Mouse (Mus musculus): ENCODE measurements around the gene Fgfr2.

The Fgfr2 gene

DNA sequence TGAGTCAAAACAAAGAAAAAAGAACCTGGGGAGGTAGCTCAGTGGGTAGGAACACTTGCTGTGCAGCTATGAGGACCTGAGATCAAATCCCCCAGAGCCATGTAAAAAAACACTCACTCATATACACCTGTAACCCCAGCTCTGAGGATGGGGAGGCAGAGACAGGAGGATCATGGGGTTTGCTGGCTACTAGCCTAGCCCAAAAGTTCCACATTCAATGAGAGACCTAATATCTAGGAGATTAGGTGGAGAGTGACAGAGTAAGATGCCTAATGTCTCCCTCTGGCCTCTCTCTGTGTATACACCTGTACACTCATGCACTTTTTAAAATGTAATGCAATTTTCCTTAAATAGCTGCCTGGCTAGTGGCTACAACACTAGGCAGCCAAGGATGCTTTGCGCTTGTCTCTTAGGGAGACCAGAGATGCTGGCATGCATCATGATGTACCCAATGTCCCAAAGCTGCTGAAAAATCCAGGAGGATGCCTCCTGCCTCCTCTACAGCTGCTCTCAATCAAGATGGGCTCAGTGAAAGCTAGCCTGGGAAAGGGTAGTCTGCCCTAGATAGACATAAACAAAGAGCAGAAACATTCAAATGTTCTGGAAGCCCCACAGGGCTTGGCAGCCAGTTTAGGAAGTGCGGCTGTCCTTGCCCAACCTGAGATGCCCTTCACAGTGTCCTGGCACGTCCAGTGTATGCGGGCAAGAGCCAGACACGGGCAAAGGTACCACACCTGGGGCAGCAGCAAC, 231.4 kb downstream of the Fgfr2 start:
- DNase-seq (ENCODE audit: low read depth in 2 of 2, low spot score in 2 of 2): no peak

DNA sequence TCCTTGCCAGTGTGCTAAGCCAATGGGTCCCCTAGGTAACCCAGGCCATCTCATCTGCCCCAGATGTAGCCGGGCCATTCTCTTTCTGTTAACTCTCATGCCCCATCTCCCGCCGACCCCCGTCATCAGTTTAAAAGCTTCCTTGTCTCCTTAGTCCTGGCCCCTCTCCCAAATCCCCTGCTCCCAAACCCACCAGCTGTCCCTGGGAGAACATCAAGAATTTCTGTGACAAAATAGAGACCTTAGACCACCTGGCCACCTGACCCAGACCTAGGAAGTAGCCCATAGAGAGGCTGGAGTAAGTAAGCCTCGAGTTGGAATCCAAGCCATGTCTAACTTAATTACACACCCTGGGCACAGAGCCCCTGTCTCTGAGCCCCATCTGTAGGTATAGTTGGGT, 232.9 kb downstream of the Fgfr2 start:
- no peak for DNase-seq (ENCODE audit: low read depth in 2 of 2, low spot score in 2 of 2)

DNA sequence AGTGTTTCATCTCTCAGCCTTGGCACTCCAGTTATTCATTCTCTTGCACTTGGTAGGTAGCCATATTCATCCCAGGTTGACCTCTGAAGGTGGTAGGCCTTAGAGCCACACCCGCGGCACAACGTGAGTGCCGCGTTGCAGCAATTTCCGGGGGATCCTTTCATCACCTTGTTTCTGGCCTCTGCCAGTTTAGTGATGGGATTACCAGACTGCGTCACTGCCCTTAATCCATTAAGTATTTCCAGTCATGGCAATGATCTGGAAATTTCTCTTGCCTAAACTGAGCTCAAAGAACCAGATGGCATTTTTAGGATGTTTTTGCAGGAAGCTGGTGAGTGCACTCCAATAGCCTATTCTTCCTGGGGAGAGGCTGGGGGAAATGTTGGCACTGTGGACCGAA, 233.5 kb downstream of the Fgfr2 start:
- DNase-seq (ENCODE audit: low read depth in 2 of 2, low spot score in 2 of 2): no peak

DNA sequence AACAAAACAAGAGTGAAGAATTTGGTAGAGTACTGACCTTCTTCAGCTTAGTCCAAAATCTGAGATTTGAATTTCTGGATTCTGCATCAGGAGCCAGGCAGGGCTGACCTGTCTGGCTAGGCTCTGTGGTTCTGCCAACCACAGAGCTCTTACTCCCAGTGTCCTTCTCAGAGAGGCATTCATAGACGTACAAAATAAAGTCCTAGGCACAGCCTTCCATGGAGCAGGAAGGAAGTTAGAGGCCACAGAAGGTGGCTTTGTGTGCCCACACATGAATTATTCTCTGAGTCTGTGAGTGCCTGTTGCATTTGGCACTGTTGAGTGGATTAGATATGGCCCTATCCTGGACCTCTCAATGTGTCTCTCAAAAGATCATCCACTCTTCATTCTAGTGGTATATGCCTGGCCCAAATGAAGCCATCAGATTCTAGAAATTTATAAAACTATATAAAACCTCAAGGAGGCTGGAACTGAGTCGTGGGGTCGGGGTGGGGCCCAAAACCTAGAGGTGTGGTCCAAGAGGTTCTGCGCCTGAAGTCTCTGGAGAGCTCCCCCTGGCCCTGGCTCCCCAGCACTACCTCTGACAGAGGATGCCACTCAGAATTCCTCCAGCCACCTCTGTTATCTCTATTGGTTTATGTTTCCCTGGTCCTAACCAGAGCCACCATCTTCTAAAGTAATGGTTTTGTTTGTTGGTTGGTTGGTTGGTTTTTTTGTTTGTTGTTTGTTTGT, 234.5 kb downstream of the Fgfr2 start:
- DNase-seq (ENCODE audit: low read depth in 2 of 2, low spot score in 2 of 2): no peak

DNA sequence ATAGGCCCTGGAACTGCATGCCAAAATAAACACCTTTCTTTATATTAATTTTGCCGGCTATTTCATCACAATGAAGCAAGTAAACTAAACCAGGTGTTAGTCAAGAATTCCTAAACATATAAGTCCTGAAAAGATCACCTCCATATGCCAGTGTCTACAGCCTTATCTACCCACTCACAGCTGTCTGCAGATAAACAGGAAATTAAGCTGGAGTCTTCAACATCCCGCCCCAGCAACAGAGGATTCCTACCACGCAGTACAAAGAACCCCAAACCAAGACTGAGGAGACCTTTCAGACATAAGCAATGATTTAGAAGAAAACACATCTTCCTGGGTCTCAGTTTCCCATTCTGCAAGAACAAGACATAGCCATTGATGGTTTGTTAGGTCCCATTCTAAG, 235.1 kb downstream of the Fgfr2 start:
- no peak for DNase-seq (ENCODE audit: low read depth in 2 of 2, low spot score in 2 of 2)

DNA sequence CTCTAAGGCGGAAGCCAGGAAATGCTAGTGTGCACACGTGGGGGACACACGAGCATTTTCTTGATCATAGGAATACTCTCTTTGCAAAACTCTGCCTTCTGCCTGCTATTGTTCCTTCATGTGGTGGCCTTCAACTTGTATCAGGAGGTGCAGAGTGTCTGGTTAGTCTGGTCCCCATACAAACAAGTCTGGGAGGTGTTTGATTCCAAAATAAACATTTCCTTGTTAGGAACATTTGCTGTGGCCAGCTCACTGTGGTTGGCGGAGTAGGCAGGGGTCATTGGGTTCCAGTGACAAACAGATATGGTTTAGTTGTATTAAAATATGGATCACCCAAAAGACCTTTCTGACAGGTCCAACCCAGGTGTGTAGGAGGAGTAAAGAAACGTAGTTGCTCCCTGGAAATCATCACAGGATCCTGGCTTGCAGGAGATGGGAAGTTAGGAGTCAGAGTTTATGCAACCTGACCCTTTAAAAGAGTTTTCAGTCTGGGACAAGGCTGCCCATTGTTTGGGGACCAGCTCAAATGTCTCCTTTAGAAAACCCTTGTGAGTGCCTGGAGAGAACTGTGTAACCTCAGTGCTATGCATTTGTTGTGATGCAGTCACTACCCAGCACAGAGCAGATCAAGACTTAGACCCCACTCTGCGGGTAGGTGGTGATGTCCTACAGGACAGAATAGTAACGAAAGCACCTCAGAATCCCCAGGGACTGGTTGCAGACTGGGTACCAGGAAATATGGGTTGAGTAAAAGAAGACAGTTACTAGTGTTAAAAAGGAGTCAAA, 235.9 kb downstream of the Fgfr2 start:
- DNase-seq (ENCODE audit: low read depth in 2 of 2, low spot score in 2 of 2): no peak

DNA sequence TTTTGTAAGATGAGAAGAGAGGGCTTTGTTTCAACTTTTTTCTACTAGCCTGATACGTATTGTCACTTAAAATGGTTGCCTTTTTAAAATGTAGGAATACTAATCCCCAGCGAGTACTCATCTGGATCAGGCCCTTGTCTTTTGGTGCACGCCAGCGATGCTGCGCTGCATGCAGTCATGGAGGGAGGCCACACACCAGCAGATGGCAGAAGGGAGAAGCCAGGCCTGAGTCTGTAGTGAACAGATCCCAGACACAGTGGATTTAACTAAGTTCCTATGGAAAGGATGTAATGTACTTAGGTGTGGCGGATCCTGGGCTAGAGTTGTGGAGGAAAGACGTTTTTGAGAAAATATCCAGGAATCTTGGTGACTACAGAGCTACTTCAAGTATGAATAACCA, 239.1 kb downstream of the Fgfr2 start:
- DNase-seq (ENCODE audit: low read depth in 2 of 2, low spot score in 2 of 2): no peak

DNA sequence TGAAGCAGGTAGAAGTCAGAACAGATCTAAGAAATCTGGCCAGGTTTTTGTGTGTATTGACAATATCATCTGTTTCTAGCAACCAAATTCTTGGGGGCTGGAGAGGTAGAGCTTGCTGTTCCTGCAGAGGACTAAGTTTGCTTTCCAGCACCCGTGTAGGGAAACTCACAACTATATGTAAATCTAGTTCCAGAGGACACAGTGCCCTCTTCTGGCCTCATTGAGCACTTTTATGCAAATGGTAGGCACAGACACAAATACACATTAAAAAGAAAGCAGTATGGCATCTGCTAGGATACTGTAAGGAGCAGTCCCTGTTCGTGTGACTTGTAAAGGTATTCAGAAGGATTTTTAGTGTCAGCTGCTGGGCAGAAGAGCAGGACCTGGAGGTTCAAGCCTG, 240.8 kb downstream of the Fgfr2 start:
- DNase-seq (ENCODE audit: low read depth in 2 of 2, low spot score in 2 of 2): peak in 1 of 2 experiments; percentile 11

DNA sequence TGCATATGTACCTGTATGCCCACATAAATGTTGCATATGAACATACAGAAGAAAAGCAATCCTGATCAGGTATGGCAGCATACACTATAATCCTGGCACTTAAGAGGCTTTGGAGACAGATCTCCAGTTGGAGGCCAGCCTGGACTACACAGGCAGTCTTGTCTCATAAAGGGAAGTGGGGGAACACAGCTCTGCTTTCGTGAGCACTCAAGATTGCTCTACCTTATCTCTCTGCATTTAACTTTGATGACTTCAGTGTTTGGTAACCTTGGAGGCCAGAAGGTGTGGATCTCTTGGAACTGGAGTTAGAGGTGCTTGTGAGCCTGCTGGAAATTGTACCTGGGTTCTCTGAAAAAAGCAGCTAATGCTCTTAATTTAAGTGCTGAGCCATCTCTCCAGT, 242.9 kb downstream of the Fgfr2 start:
- DNase-seq (ENCODE audit: low read depth in 2 of 2, low spot score in 2 of 2): no peak

DNA sequence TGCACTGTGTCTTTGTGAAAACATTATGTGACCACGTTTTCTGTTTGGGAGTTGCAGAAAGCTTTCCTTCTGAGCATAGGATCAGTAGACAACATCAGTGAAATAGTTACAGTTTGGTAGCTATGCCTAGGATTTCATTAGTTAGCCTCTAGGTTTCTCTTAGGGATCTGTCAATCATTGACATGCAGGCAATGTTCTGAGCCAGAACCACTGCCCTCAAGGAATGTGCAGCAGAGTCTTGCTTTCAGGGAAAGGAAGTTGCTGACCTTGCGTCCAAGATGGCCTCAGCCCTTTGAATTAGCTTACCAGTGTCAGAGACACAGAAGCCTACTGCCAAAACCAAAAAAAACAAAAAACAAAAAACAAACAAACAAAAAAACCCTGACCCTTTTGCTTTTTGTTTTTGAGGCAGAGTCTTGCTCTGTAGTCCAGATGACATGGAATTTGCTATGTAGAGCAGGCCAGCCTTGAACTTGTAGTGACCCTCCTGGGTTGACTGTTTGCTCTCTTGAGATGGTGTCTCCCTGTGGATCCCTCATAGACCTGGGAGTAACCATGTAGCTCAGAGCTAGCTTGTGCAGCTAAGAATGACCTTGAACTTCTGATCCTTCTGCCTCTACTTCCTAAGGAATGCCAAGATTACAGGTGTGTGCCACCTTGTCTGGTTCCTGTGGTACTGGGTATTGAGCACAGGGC, 247.6 kb downstream of the Fgfr2 start:
- DNase-seq (ENCODE audit: low read depth in 2 of 2, low spot score in 2 of 2): no peak

DNA sequence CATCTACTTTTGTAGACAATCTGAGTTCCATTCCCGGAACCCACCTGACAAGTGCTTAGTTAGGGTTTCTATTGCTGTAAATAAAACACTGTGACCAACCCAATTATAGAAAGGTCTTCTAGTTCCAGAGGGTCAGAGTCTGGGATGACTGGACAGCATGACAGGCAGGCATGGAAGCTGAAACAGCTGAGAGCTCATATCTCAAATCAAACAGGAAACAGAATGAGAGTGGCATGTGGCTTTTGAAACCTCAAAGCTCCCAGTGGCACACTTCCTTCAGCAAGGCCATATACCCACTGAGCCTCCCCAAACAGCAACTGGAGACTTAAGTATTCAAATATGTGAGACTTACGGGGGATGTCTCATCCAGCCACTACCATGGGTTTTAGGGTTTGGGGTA, 250.1 kb downstream of the Fgfr2 start:
- DNase-seq (ENCODE audit: low read depth in 2 of 2, low spot score in 2 of 2): no peak

DNA sequence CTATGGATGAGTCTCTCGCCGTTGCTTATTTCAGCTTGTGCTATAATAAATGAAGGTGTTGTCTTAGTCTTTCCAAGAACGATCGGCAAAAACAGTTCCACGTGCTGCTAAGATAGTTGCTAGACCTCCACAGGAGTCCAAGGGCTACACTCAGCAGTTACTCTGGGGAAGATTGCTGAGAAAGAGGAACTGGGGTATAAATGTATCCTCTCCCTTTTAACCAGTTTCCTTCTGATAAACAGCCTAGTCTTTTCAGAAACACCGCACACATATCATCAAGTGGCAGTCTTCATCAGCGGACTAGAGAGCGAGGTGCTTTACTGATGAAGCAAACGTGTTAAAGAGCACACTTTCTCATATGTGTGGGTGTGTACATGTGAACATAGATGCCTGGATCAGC, 256.8 kb downstream of the Fgfr2 start:
- DNase-seq (ENCODE audit: low read depth in 2 of 2, low spot score in 2 of 2): no peak

DNA sequence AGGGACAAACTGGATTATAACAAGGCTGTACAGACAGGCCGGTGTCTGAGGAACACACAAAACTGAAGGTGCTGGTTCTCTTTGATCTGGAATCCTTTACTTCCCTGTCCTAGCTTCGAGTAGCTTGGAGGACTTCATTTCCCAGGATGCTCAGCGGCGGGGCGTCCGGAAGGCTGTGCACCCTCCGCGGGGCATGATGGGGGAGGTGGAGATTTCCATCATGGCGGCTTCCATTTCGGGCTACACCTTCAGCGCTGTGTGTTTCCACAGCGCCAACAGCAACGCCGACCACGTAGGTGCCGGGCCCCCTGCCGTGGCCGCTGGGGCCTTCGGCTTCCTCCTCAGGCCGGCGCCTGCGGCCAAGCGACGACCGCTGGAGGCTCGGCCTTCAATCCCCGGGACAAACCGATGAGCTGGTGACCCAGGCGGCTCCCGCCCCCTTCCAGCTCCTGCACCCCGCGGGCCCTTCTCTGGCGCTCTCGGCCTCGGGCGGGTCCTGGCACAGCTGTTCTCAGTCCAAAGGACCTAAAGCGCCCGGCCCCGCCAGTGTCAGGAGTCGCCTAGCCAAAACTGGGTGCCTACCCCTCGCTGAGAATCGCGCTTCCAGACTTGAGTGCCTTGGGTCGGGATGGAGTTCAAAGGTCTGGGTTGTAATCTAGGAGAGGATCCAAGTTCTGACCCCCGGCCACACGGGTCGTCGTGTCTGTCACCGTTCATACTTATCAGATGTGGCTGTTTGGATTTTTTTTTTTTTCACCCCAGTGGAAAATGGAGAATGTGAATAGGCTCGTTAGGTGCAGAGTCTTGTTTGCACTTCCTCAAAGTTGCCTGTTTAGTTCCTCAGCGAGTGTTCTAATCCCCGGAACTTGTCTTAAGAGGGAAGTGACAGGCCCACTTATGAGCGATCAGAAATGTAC, 263.9 kb downstream of the Fgfr2 start, which contains the start of gene Abraxas2:
Gene Abraxas2 (plus strand): TSS at position 184 of the 917 bp plus-strand sequence.
- peak; percentile 80 to 85 for DNase-seq (ENCODE audit: low read depth in 2 of 2, low spot score in 2 of 2)

DNA sequence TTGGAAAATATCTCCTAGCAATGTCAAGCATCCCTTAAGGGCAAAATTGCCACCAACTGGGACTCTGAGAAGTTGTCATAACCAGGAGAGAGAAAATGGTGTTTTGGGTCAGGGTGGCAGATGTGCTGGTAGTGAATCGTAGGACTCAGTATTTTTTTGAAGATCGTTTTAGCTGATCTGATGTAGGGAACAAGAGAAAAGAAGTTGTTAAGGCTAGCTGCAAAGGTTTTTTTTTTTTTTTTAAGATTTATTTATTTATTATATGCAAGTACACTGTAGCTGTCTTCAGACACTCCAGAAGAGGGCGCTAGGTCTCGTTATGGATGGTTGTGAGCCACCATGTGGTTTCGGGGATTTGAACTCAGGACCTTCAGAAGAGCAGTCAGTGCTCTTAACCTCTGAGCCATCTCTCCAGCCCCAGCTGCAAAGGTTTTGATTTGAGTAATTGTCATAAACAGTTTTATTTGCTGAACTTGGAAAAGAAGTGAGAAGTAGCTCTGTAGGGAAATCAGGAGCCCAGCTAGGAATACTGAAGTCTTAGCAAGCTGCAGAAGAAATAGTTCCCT, 265.0 kb downstream of the Fgfr2 start:
- no peak for DNase-seq (ENCODE audit: low read depth in 2 of 2, low spot score in 2 of 2)

DNA sequence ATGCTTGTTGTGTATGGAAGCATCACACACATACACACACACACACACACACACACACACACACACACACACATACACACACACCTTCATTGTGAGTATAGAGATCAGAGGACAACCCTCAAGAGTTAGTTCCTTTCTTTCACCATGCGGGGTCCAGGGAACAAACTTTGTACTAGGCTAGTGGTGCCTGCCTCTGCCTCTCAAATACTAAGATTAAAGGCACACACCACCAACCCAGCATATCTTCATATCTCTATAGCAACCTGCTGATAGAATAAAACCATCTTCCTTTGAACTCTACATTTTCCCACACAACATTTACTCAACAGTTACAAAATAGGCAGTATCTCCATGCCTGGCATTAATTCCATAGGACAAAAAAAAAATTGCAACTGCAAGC, 267.1 kb downstream of the Fgfr2 start:
- no peak for DNase-seq (ENCODE audit: low read depth in 2 of 2, low spot score in 2 of 2)

DNA sequence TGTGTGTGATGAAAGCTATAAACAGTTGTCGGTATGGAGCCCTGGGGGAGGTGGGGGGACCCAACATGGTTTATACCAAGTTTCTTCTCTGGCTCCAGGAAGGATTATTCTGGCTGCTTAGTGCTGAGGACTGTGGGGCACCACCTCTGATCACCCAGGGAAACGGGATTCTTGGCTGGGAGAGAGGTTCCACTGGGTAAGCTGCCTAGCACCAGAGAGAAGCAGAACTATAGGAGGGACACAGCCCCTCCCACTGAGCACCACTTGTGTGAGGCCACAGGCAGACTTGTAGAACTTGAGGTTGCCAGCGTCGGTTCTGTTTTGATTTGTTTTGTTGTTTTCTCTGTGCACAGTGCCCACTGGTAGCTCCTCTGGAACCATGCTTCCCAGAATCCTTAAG, 269.2 kb downstream of the Fgfr2 start:
- no peak for DNase-seq (ENCODE audit: low read depth in 2 of 2, low spot score in 2 of 2)

DNA sequence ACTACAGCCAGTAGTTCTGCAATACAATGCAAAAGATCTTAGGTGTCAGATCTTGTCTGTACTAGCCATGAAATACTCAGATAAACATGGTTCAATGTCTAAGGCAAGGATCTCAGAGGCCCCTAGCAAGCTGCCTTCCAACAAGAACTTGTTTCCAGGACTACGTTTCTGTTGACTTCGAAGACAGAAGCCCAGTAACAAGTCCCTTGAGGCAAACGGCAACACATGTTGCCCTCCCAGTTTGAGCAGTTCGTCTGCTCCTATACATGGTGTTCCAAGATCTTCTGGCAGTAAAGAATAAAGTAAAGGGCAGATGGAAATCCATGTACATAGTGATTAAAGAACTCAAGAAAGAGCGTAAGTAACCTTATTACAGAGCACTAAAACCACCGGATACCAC, 269.8 kb downstream of the Fgfr2 start:
- no peak for DNase-seq (ENCODE audit: low read depth in 2 of 2, low spot score in 2 of 2)

DNA sequence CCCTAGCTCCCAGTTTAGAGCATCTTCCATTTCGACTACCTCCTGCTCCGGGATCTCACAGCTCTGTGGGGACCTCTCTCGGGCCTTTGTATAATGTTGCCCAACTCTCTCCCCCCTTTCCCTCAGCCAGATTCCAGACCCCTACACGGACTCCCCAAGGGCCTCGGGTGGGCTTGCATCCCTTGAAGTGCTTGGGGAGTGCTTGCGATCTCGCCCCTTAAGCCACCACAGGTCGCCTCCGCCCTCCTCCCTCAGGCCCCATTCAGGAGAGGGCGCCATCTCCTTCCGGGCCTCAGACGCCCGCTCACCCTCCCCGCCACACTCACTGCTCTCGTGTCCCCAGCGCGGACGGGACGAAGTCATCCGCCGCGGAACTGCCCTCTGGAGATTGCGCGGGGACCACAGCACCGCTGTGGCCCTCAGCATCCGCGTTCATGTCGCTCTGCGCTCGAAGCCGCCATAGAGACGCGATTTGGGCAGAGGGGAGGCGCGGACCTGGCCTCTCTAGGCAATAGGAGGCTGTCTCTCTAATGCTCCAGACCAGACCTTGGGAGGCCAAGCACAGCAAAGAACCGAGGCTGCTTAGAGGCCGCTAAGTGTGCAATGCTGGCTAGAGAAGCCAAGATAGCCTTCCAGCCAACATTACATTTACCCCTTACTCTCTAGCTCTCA, 270.8 kb downstream of the Fgfr2 start, which contains the start of gene Eef1akmt2:
Gene Eef1akmt2 (minus strand): TSS at position 501 of the 672 bp plus-strand sequence.
- peak; percentile 65 to 72 for DNase-seq (ENCODE audit: low read depth in 2 of 2, low spot score in 2 of 2)

DNA sequence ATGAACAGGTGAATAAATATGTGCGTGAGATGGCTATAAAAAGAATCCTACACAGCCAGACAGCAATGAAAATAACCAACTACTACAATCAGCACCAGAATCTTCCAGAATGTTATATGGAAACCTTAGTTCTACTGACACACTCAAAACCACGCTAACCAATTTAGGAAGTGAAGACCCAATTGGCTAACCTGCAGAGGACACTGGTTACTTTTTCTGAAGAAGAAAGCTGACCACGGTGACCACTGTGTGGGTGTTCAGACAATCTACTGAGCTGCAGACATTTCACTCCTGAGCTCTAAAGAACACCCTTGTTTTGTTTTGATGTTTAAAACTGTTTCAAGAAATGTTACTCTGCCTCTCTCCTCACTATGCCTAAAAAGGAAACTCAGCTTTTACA, 280.0 kb downstream of the Fgfr2 start:
- no peak for DNase-seq (ENCODE audit: low read depth in 2 of 2, low spot score in 2 of 2)
